Mouse (Mus musculus): ENCODE results near the gene Srek1ip1.

DNA sequence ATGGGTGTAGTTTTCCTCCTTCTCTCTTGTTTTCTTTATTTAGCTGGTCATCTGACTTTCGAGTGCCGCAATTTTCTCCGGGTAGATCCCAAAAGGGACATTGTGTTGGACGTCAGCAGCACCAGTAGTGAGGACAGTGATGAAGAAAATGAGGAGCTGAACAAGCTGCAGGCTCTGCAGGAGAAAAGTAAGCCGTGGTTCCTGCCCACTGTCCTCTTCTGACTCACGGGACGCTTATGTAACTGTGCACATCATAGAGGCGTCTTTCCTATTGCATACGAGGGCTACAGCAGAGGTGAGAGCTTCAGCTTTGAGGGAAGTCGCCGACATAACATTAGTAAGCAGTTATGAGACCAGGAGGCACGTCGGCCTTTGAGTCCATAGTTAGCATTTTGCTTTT, 40.5 kb downstream of the Srek1ip1 start:
- no peak for TF ChIP-seq EP300 (IDR thresholded peaks at IDR 0.05; ENCODE audit: low read depth)
- TF ChIP-seq CTCF (IDR thresholded peaks at IDR 0.05; ENCODE audit: low read depth) = no peak

Measured in liver, embryonic 14.5 days (tissue).